Mouse (Mus musculus): Measurements from ENCODE around the gene Fgf18. TPM values are rescaled to one million over a fixed set of nuclear protein-coding genes. Genes with fewer than 3 reads are reported as not detected.

The Fgf18 gene
- polyA plus RNA-seq (2021; fragmentation: Nextera tagmentation) = 0.63 and 2.9 TPM in 2 replicates
- long read RNA-seq, experiment 1, partial matches to known transcripts = 0 of 2 reads
- long read RNA-seq, experiment 1, other reads (novel, unspliced or antisense) = 1 of 2 reads
- long read RNA-seq, experiment 2, partial matches to known transcripts = 1 of 1 reads
- long read RNA-seq, experiment 2, other reads (novel, unspliced or antisense) = 0 of 1 reads

GRCm38 (mm10) chr11:33147171-33147571 lies at the start of gene Fgf18:
Gene Fgf18, minus strand, starts transcription at chr11:33147400.

GRCm38 (mm10) chr11:33162998-33163506 lies 15.9 kb upstream of the Fgf18 start, which contains the start of gene Npm1:
Gene Npm1, minus strand, starts transcription at chr11:33163206.

Other genes starting within 250 kb of the Fgf18 start
- gene Npm1, start 15.8 kb upstream of the Fgf18 start, polyA plus RNA-seq (2021; fragmentation: Nextera tagmentation) = 332 and 342 TPM in 2 replicates
- not detected in 2 replicates for gene Tlx3, start 56.2 kb upstream of the Fgf18 start, polyA plus RNA-seq (2021; fragmentation: Nextera tagmentation)
- gene Gm12117, start 129.3 kb upstream of the Fgf18 start, polyA plus RNA-seq (2021; fragmentation: Nextera tagmentation) = not detected in 2 replicates